Mouse (Mus musculus) stomach, embryonic 14.5 days (tissue): ENCODE data around the gene Ifit2. TPM values are rescaled to one million over a fixed set of nuclear protein-coding genes. Genes with fewer than 3 reads are reported as not detected.

Experiments
- ATAC-seq: fragments of 200-750 bp; cut with Nextera tagmentation; 2 replicates; pipeline ENCODE4 v1.8.0; 2017; ENCODE audit warnings: low read depth, moderate TSS enrichment; ENCODE audit not compliant: insufficient number of reproducible peaks, insufficient read depth, low FRiP score
- H3K27ac ChIP-seq: fragments of 300-500 bp; sonication (generic); 2 replicates; pipeline ENCODE4 v1.5.1; 2014; ENCODE audit warnings: mild to moderate bottlenecking, low read length, moderate library complexity, mixed read lengths
- H3K27me3 ChIP-seq: fragments of 300-500 bp; sonication (generic); 2 replicates; pipeline ENCODE4 v1.6.1; 2014; ENCODE audit warnings: low read length, control low read depth, mixed read lengths; ENCODE audit not compliant: control insufficient read depth, insufficient read depth
- H3K36me3 ChIP-seq: fragments of 300-500 bp; sonication (generic); 2 replicates; pipeline ENCODE4 v1.6.1; 2014; ENCODE audit warnings: mild to moderate bottlenecking, control low read depth, low read length, moderate library complexity, mixed read lengths; ENCODE audit not compliant: control insufficient read depth, insufficient read depth
- H3K4me1 ChIP-seq: fragments of 300-500 bp; sonication (generic); 2 replicates; pipeline ENCODE4 v1.6.1; 2014; ENCODE audit warnings: low read length, control low read depth, mixed read lengths; ENCODE audit not compliant: control insufficient read depth, insufficient read depth
- H3K4me2 ChIP-seq: fragments of 300-500 bp; sonication (generic); replicated peaks from 2 replicates; pipeline ENCODE4 v1.6.1; 2014; ENCODE audit warnings: low read depth, low read length, control low read depth
- H3K4me3 ChIP-seq: fragments of 300-500 bp; sonication (generic); 2 replicates; pipeline ENCODE4 v1.5.1; 2014; ENCODE audit warnings: low read depth, low read length, control low read depth
- H3K9ac ChIP-seq: fragments of 300-500 bp; sonication (generic); replicated peaks from 2 replicates; pipeline ENCODE4 v1.6.1; 2014; ENCODE audit warnings: low read depth, mild to moderate bottlenecking, control low read depth, low read length, moderate library complexity, mixed read lengths
- H3K9me3 ChIP-seq: fragments of 300-500 bp; sonication (generic); 2 replicates; pipeline ENCODE4 v1.6.1; 2016; ENCODE audit warnings: low read depth, low read length, control low read depth; ENCODE audit not compliant: control insufficient read depth
- whole genome bisulfite sequencing: fragments of 180-500 bp; shearing (Covaris S2); extraction: QIAGEN DNeasy Blood & Tissue Kit; methylation state at CpG from one replicate; pipeline ENCODE4 v1.1.7; 2014; 5-methylcytosine and 5-hydroxymethylcytosine counted together
- polyA plus RNA-seq: library from polyadenylated mRNA; unstranded; fragments of >200 nt; fragmentation: Nextera tagmentation; extraction: Ambion mirVana; gene quantifications from 2 replicates; pipeline ENCODE4 v1.2.1, GENCODE M21; 2014

Gene Ifit2
- polyA plus RNA-seq, 1 experiment from 2014 or later = 6.5 TPM

GRCm38 (mm10) chr19:34553021-34553420 is 2.5 kb downstream of the Ifit2 start:
- H3K4me1 ChIP-seq = no peaks in the 10 kb centered on the region
- no peak overlapping the region for H3K4me2 ChIP-seq
- H3K4me3 ChIP-seq = no peak overlapping the region
- ATAC-seq = no peak
- whole genome bisulfite sequencing = 58% methylated on average over 6 of the region's 6 CpGs
- no peaks in the 10 kb centered on the region for H3K36me3 ChIP-seq
- no peak overlapping the region for H3K9ac ChIP-seq
- H3K27me3 ChIP-seq = no peaks in the 10 kb centered on the region
- H3K9me3 ChIP-seq = no peaks in the 10 kb centered on the region; the same call in 1 of the 2 replicates
- no peak overlapping the region for H3K27ac ChIP-seq

GRCm38 (mm10) chr19:34553522-34553921 is 3.0 kb downstream of the Ifit2 start:
- WGBS = 45% methylated on average over 3 of the region's 3 CpGs
- Histone ChIP-seq H3K4me2 (no peak overlapping the region), H3K4me3 (no peak overlapping the region), H3K9ac (no peak overlapping the region), H3K9me3 (no peaks in the 10 kb centered on the region; the same call in 1 of the 2 replicates), H3K4me1 (no peaks in the 10 kb centered on the region), H3K27me3 (no peaks in the 10 kb centered on the region), H3K27ac (no peak overlapping the region), H3K36me3 (no peaks in the 10 kb centered on the region)
- ATAC-seq = no peak

- Histone ChIP-seq H3K27me3 (no peaks in the 10 kb centered on the region), H3K27ac (no peak overlapping the region), H3K36me3 (no peaks in the 10 kb centered on the region), H3K9ac (no peak overlapping the region), H3K9me3 (no peaks in the 10 kb centered on the region; the same call in 1 of the 2 replicates), H3K4me3 (no peak overlapping the region), H3K4me2 (no peak overlapping the region), H3K4me1 (no peaks in the 10 kb centered on the region)
- no peak for ATAC-seq
These were observed 3.6 kb downstream of the Ifit2 start for GRCm38 (mm10) chr19:34554061-34554460.

GRCm38 (mm10) chr19:34556621-34557020 is 6.1 kb downstream of the Ifit2 start:
- no peak overlapping the region for H3K4me2 ChIP-seq
- H3K27ac ChIP-seq = no peak overlapping the region
- no peaks in the 10 kb centered on the region; the same call in 1 of the 2 replicates for H3K9me3 ChIP-seq
- ATAC-seq = no peak
- no peaks in the 10 kb centered on the region for H3K4me1 ChIP-seq
- no peaks in the 10 kb centered on the region for H3K27me3 ChIP-seq
- no peak overlapping the region for H3K9ac ChIP-seq
- no peaks in the 10 kb centered on the region for H3K36me3 ChIP-seq
- 73% methylated on average over 3 of the region's 3 CpGs for WGBS
- no peak overlapping the region for H3K4me3 ChIP-seq

GRCm38 (mm10) chr19:34562556-34562955 is 12.1 kb downstream of the Ifit2 start:
- Histone ChIP-seq H3K36me3 (no peaks in the 10 kb centered on the region), H3K27me3 (no peaks in the 10 kb centered on the region), H3K4me1 (no peaks in the 10 kb centered on the region), H3K4me2 (no peak overlapping the region), H3K27ac (no peak overlapping the region), H3K9me3 (no peaks in the 10 kb centered on the region), H3K4me3 (no peak overlapping the region), H3K9ac (no peak overlapping the region)
- ATAC-seq = no peak

GRCm38 (mm10) chr19:34566178-34566784 is 15.8 kb downstream of the Ifit2 start:
- Histone ChIP-seq H3K27ac (no peak overlapping the region), H3K4me2 (no peak overlapping the region), H3K9me3 (no peaks in the 10 kb centered on the region), H3K4me3 (no peak overlapping the region), H3K36me3 (no peaks in the 10 kb centered on the region), H3K9ac (no peak overlapping the region), H3K4me1 (no peaks in the 10 kb centered on the region), H3K27me3 (no peaks in the 10 kb centered on the region)
- ATAC-seq = no peak
- WGBS = 100% methylated on average over 1 of the region's 1 CpGs

- WGBS = 64% methylated on average over 7 of the region's 7 CpGs
- no peak overlapping the region for H3K4me3 ChIP-seq
- H3K27ac ChIP-seq = no peak overlapping the region
- H3K9ac ChIP-seq = no peak overlapping the region
- no peak overlapping the region for H3K4me2 ChIP-seq
- H3K9me3 ChIP-seq = no peaks in the 10 kb centered on the region
- ATAC-seq = no peak
- H3K4me1 ChIP-seq = no peaks in the 10 kb centered on the region
- H3K27me3 ChIP-seq = no peaks in the 10 kb centered on the region
- no peaks in the 10 kb centered on the region for H3K36me3 ChIP-seq
These were observed 18.7 kb downstream of the Ifit2 start for GRCm38 (mm10) chr19:34568988-34569895.

GRCm38 (mm10) chr19:34569896-34570476 is 19.5 kb downstream of the Ifit2 start:
- H3K27ac ChIP-seq = no peak overlapping the region
- WGBS = 66% methylated on average over 4 of the region's 4 CpGs
- H3K4me1 ChIP-seq = no peaks in the 10 kb centered on the region
- H3K9ac ChIP-seq = no peak overlapping the region
- no peak overlapping the region for H3K4me2 ChIP-seq
- H3K9me3 ChIP-seq = no peaks in the 10 kb centered on the region
- no peaks in the 10 kb centered on the region for H3K27me3 ChIP-seq
- no peak overlapping the region for H3K4me3 ChIP-seq
- ATAC-seq = no peak
- no peaks in the 10 kb centered on the region for H3K36me3 ChIP-seq
